Mouse (Mus musculus) heart, embryonic 10.5 days (tissue): ENCODE results near the gene Rgs12. TPM values are rescaled to one million over a fixed set of nuclear protein-coding genes. Genes with fewer than 3 reads are reported as not detected.
A peak's percentile ranks its signal among the peaks of the same experiment; 100 is the strongest.

Experiments
- DNase-seq: peaks from one replicate; pipeline ENCODE4 v3.0.0-alpha.2; 2017; ENCODE audit warnings: low spot score
- H3K27ac ChIP-seq: fragments of 300-500 bp; sonication (generic); 2 replicates; pipeline ENCODE4 v1.5.1; 2016; ENCODE audit warnings: mild to moderate bottlenecking
- H3K27me3 ChIP-seq: fragments of 300-500 bp; sonication (generic); 2 replicates; pipeline ENCODE4 v1.6.1; 2016; ENCODE audit warnings: mild to moderate bottlenecking; ENCODE audit not compliant: poor library complexity, insufficient read depth, severe bottlenecking
- H3K36me3 ChIP-seq: fragments of 300-500 bp; sonication (generic); 2 replicates; pipeline ENCODE4 v1.6.1; 2016; ENCODE audit warnings: mild to moderate bottlenecking, moderate library complexity
- H3K4me1 ChIP-seq: fragments of 300-500 bp; sonication (generic); 2 replicates; pipeline ENCODE4 v1.6.1; 2016; ENCODE audit warnings: mild to moderate bottlenecking
- H3K4me3 ChIP-seq: fragments of 300-500 bp; sonication (generic); 2 replicates; pipeline ENCODE4 v1.5.1; 2016; ENCODE audit warnings: mild to moderate bottlenecking, moderate library complexity
- H3K9me3 ChIP-seq: fragments of 300-500 bp; sonication (generic); 2 replicates; pipeline ENCODE4 v1.6.1; 2016; ENCODE audit warnings: mild to moderate bottlenecking, moderate library complexity
- WGBS: fragments of 180-500 bp; shearing (Covaris S2); methylation state at CpG from one replicate; pipeline ENCODE4 v1.1.7; 2016; 5-methylcytosine and 5-hydroxymethylcytosine counted together
- polyA plus RNA-seq: library from polyadenylated mRNA; unstranded; fragments of >200 nt; fragmentation: Nextera tagmentation; extraction: Ambion mirVana; gene quantifications from 2 replicates; pipeline ENCODE4 v1.2.1, GENCODE M21; 2016

Rgs12 gene
- polyA plus RNA-seq, 1 experiment from 2014 or later: 32.8 TPM

DNA sequence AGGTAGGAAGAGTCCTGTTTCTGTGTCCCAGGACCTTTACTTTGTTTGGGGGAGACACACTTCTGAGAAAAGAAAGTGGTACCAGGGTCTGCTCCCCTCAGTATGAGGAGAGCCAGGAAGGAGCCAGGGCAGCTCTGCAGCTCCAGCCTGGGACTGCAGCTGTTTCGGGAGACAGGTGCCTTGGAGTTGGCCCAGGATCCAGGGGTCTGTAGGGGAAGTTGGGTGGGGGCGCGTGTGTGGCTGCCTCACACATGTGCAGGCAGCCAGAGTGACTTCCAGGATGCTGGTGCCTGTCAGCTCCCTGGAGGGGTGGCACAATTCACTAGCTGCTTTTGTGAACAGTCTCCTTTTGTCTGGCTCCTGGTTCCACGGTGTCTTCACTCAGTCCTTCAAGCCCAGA, 108.3 kb downstream of the Rgs12 start:
- peak overlapping the region; percentile 86 for H3K27ac ChIP-seq
- 24% methylated on average over 4 of the region's 4 CpGs for WGBS
- peaks cover 66% of the 10 kb centered on the region for H3K27me3 ChIP-seq
- no peaks in the 10 kb centered on the region for H3K9me3 ChIP-seq
- peaks cover 31% of the 10 kb centered on the region for H3K4me1 ChIP-seq
- no peak for DNase-seq
- H3K4me3 ChIP-seq: peak overlapping the region; percentile 74
- H3K36me3 ChIP-seq: no peaks in the 10 kb centered on the region

DNA sequence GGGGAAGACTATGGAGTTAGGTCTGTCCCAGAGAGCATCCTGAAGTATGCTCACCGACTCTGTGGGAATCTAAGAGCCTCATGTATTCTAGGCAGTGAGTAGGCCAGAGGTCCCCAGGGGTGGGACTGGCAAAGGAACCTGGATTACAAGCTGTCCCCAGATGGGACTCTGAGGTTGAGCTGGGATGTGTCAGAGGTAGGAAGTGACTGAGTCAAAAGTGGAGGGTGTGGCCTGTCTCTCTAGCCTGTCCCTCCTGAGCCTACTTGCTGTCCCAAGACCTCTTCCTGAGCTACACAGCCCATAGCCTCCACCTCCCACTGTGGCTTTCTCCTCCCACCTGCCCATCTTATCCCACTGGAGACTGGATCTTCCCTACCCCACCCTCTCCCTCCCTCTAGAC, 109.0 kb downstream of the Rgs12 start:
- Histone ChIP-seq H3K36me3 (no peaks in the 10 kb centered on the region), H3K9me3 (no peaks in the 10 kb centered on the region), H3K4me3 (no peak overlapping the region), H3K27ac (no peak overlapping the region), H3K27me3 (peaks cover 66% of the 10 kb centered on the region), H3K4me1 (peaks cover 31% of the 10 kb centered on the region)
- no peak for DNase-seq
- 54% methylated on average over 1 of the region's 1 CpGs for WGBS

- 48% methylated on average over 3 of the region's 3 CpGs for WGBS
- H3K27ac ChIP-seq: peak overlapping the region; percentile 76
Observed at GRCm38 (mm10) chr5:35060098-35060497, 110.9 kb downstream of the Rgs12 start.

GRCm38 (mm10) chr5:35069841-35070240, 120.6 kb downstream of the Rgs12 start:
- Histone ChIP-seq H3K27ac (no peak overlapping the region), H3K9me3 (no peaks in the 10 kb centered on the region), H3K4me3 (no peak overlapping the region), H3K4me1 (peaks cover 18% of the 10 kb centered on the region), H3K36me3 (no peaks in the 10 kb centered on the region; the same call in 1 of the 2 replicates), H3K27me3 (peaks cover 13% of the 10 kb centered on the region)
- DNase-seq: no peak
- WGBS: 82% methylated on average over 2 of the region's 2 CpGs

More at GRCm38 (mm10) chr5:35060098-35060497, 110.9 kb downstream of the Rgs12 start:
- Histone ChIP-seq H3K27me3 (peaks cover 47% of the 10 kb centered on the region), H3K4me3 (no peak overlapping the region), H3K4me1 (peaks cover 31% of the 10 kb centered on the region), H3K36me3 (no peaks in the 10 kb centered on the region), H3K9me3 (no peaks in the 10 kb centered on the region)
- DNase-seq: no peak

- peaks cover 18% of the 10 kb centered on the region for H3K4me1 ChIP-seq
- peaks cover 18% of the 10 kb centered on the region for H3K27me3 ChIP-seq
- WGBS: 77% methylated on average over 8 of the region's 8 CpGs
- no peak overlapping the region for H3K27ac ChIP-seq
- DNase-seq: no peak
- H3K9me3 ChIP-seq: no peaks in the 10 kb centered on the region
- H3K36me3 ChIP-seq: peaks cover 1% of the 10 kb centered on the region; the same call in 1 of the 2 replicates
- no peak overlapping the region for H3K4me3 ChIP-seq
Observed at GRCm38 (mm10) chr5:35070314-35070713, 121.1 kb downstream of the Rgs12 start.

- H3K36me3 ChIP-seq: peaks cover 8% of the 10 kb centered on the region; the same call in 1 of the 2 replicates
- WGBS: 64% methylated on average over 7 of the region's 7 CpGs
- no peak for DNase-seq
- peaks cover 20% of the 10 kb centered on the region; the same call in 1 of the 2 replicates for H3K27me3 ChIP-seq
- 0 out of 2 replicates have a peak overlapping the region, but pooled peaks have one; percentile 3 for H3K27ac ChIP-seq
- H3K9me3 ChIP-seq: no peaks in the 10 kb centered on the region
- H3K4me3 ChIP-seq: no peak overlapping the region
- H3K4me1 ChIP-seq: peaks cover 18% of the 10 kb centered on the region
Observed at GRCm38 (mm10) chr5:35070953-35071352, 121.7 kb downstream of the Rgs12 start.

- H3K4me1 ChIP-seq: peaks cover 18% of the 10 kb centered on the region
- peaks cover 21% of the 10 kb centered on the region for H3K27me3 ChIP-seq
- DNase-seq: no peak
- 85% methylated on average over 6 of the region's 6 CpGs for WGBS
- H3K9me3 ChIP-seq: no peaks in the 10 kb centered on the region
- peaks cover 11% of the 10 kb centered on the region; the same call in 1 of the 2 replicates for H3K36me3 ChIP-seq
- no peak overlapping the region for H3K4me3 ChIP-seq
- H3K27ac ChIP-seq: no peak overlapping the region
Observed at GRCm38 (mm10) chr5:35071855-35072254, 122.6 kb downstream of the Rgs12 start.

DNA sequence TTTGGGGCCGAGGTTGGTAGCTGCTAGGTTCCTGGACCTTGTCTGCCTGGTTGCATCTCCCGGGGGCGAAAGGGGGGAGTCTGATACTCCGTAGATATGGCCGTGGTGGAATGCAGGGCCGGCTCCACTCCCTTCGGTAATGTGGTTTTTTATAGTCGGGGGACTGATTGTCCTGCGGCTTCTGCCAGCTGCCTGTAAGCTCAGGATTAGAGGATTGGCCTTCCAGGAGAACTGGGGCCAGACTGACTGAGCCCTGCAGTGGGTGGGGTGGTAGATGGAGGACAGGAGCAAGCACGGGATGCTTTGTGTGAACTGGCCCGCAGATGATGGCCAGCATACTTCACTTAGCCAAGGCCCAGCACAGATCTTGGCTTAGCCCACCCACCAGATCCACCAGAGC, 124.0 kb downstream of the Rgs12 start:
- 62% methylated on average over 11 of the region's 11 CpGs for WGBS
- H3K9me3 ChIP-seq: no peaks in the 10 kb centered on the region
- H3K27me3 ChIP-seq: peaks cover 35% of the 10 kb centered on the region
- no peak for DNase-seq
- peaks cover 20% of the 10 kb centered on the region; the same call in 1 of the 2 replicates for H3K36me3 ChIP-seq
- H3K4me1 ChIP-seq: peaks cover 18% of the 10 kb centered on the region
- no peak overlapping the region for H3K4me3 ChIP-seq
- H3K27ac ChIP-seq: no peak overlapping the region

DNA sequence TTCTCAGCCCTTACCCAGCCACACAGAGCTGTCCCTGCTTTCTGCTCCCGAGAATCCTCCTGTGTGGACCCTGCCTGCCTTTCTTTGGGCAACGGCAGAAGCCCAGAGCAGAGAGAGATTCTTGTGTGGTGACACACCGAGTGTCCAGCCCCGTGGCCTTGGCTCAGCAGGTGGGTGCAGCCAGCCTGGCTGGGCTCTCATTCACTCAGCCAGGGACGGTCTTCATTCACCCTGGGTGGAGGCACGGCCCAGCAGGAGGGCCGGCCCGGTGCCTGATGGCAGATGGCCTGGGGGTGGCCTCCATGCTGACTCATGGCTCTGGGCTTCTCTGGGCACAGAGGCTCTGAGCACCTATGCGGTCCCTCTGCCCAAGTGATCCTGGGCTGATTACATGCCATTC, 124.7 kb downstream of the Rgs12 start:
- no peaks in the 10 kb centered on the region for H3K9me3 ChIP-seq
- WGBS: 54% methylated on average over 9 of the region's 9 CpGs

DNA sequence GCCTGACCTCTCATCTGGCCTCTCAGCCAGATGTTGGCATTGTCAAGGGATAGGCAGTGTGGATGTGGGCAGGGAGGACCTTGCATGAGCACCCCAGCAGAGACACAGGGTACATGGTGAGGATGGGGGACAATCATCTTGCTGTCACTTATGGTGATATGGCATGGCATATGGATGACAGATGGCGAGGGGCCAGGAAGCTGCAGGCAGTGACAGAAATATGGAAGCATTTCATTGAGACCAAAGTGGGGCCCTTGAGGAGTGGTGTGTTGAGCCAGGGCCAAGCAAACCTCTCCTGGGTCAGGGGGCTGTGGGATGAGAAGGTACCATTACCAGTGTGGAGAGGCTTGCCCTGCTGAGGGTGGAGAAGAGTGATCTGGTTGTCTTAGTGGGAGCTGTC, 127.1 kb downstream of the Rgs12 start:
- H3K4me3 ChIP-seq: no peak overlapping the region
- 79% methylated on average over 1 of the region's 1 CpGs for WGBS
- peaks cover 24% of the 10 kb centered on the region; the same call in 1 of the 2 replicates for H3K36me3 ChIP-seq
- no peaks in the 10 kb centered on the region for H3K9me3 ChIP-seq
- peaks cover 32% of the 10 kb centered on the region for H3K4me1 ChIP-seq
- DNase-seq: no peak
- H3K27ac ChIP-seq: no peak overlapping the region
- H3K27me3 ChIP-seq: peaks cover 54% of the 10 kb centered on the region

More for the DNA sequence above, 124.7 kb downstream of the Rgs12 start:
- Histone ChIP-seq H3K4me1 (peaks cover 14% of the 10 kb centered on the region), H3K27ac (no peak overlapping the region), H3K4me3 (no peak overlapping the region), H3K36me3 (peaks cover 24% of the 10 kb centered on the region; the same call in 1 of the 2 replicates), H3K27me3 (peaks cover 36% of the 10 kb centered on the region)
- no peak for DNase-seq

- WGBS: 33% methylated on average over 18 of the region's 18 CpGs
- H3K4me1 ChIP-seq: peaks cover 23% of the 10 kb centered on the region
- H3K27ac ChIP-seq: no peak overlapping the region; the same call in 1 of the 2 replicates
- H3K9me3 ChIP-seq: no peaks in the 10 kb centered on the region
- DNase-seq: no peak
- H3K4me3 ChIP-seq: 0 out of 2 replicates have a peak overlapping the region, but pooled peaks have one; percentile 2
- H3K36me3 ChIP-seq: peaks cover 24% of the 10 kb centered on the region; the same call in 1 of the 2 replicates
- peaks cover 54% of the 10 kb centered on the region for H3K27me3 ChIP-seq
Observed at GRCm38 (mm10) chr5:35079101-35079500, 129.9 kb downstream of the Rgs12 start.

- Histone ChIP-seq H3K36me3 (no peaks in the 10 kb centered on the region), H3K4me3 (no peak overlapping the region), H3K9me3 (no peaks in the 10 kb centered on the region), H3K27ac (no peak overlapping the region), H3K4me1 (peaks cover 12% of the 10 kb centered on the region), H3K27me3 (peaks cover 25% of the 10 kb centered on the region)
- no peak for DNase-seq
- 72% methylated on average over 3 of the region's 3 CpGs for WGBS
Observed at GRCm38 (mm10) chr5:35084913-35085312, 135.7 kb downstream of the Rgs12 start.

GRCm38 (mm10) chr5:35088785-35089613, 139.8 kb downstream of the Rgs12 start:
- WGBS: 59% methylated on average over 9 of the region's 9 CpGs

More at GRCm38 (mm10) chr5:35088785-35089613, 139.8 kb downstream of the Rgs12 start:
- Histone ChIP-seq H3K4me1 (peaks cover 4% of the 10 kb centered on the region; the same call in 1 of the 2 replicates), H3K4me3 (no peak overlapping the region), H3K27me3 (peaks cover 16% of the 10 kb centered on the region; the same call in 1 of the 2 replicates), H3K9me3 (no peaks in the 10 kb centered on the region), H3K27ac (no peak overlapping the region), H3K36me3 (peaks cover 31% of the 10 kb centered on the region)
- peak; percentile 91 for DNase-seq
